Mouse (Mus musculus): ENCODE measurements at regions not wholly inside any gene's neighbourhood (a gene's known extent, or its start where the extent isn't known, plus 50 kb on each side); places are given as distances from the start of the nearest gene placed in this dataset.

DNA sequence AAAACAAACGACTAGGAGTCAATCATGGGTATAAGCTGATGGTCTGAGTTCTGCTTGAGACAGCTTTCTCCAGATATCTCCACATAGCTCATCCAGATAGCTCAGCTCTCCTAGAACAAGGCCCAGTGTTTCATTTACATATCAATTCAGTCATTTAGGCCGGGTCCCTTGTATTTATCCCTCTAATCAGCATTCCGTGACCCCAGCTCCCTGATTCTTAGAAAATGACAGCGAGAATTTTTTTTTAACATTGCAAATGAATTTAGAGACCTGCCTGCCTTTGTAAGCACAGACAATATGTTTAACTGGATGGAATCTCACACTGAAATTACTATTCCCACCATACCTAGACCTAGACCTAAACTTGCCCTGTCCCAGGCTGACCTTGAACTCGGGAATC lies 171.1 kb upstream of the Mkln1 start:
- intact Hi-C loops (cut with DNase I) = loop anchor here (10.0 kb wide), 1 partner anchor 47 kb away; no protein-coding TSS in a partner anchor
- DNase-seq = no peak

DNA sequence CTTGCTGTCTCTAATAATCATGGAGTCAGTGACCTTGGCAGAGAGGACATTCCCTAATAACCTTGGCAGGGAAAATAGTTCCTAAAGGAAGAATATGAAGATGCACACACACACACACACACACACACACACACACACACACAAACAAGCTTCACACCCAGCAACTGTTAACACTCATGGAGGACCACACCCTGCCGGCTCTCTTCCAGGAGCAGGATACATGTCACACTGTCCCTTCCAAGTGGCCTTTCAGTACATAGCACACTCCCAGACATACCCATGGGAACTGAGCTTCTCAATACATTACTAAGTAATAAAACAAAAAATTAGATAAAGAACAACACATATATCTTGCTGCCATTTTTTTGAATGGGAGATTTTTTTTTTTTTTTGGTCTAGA lies 170.5 kb upstream of the Mkln1 start:
- DNase-seq = no peak
- intact Hi-C loops (cut with DNase I) = loop anchor here (10.0 kb wide), 1 partner anchor 47 kb away; no protein-coding TSS in a partner anchor

- intact Hi-C loops (cut with DNase I) = no loop called here
- peak; percentile 51 for DNase-seq
Measured at GRCm38 (mm10) chr6:31231821-31232220, 166.7 kb upstream of the Mkln1 start.

DNA sequence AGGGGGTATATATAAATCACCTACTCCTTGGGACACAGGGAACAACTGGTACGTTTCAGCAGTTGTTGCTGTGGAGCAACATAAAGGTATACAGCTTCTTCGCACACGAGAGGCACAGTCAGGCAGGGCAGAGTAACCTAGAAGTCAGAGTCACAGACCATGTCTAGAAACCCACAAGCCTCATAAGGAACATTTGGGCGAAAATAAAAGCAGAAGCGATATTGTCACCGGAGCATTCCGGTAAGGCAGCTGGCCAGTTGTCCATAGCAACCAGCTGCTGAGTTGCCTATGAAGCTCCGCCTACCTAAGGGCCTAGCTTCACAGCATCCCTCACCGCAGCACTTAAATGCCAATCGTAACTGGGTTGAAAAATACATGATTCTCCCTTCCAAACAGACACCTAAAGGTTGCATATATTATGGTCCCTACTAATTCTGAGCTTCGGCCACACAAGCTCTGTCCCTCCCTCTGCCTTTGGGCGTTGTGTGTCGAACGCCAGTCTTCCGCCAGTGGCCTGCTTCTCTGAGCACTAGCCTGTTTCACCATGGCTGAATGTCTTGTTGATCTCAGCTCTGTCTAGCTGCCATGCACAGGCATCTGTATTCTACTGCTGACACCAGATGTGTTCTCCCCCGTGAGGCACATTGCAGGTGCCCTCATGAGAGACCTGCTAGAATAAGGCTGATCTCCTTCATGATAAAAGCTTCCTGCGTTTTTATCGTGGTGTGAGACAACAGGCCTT lies 165.1 kb upstream of the Mkln1 start:
- intact Hi-C loops (cut with DNase I) = no loop called here
- no peak for DNase-seq

DNA sequence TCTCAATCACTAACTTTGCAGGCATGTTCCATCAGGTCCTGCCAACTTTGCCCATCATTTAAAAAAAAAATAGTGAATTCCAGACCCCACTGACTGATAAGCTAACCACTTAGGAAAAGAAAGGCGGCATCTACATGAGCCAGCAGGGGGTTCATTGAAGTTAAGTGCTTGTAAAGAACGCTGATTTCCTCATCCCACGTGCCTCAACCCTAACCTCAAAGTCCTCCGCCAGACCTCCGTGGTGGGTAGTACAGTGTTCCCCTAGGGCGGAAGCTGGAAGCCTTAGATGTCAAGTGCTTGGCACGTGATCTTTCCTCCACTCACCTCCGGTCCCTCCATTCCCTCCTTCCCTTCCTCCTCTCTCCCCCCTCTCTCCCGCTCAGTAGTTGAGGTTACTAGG lies 158.5 kb upstream of the Mkln1 start:
- no peak for DNase-seq
- intact Hi-C loops (cut with DNase I) = no loop called here

GRCm38 (mm10) chr6:31250526-31250925 lies 148.0 kb upstream of the Mkln1 start:
- no peak for DNase-seq
- intact Hi-C loops (cut with DNase I) = no loop called here

DNA sequence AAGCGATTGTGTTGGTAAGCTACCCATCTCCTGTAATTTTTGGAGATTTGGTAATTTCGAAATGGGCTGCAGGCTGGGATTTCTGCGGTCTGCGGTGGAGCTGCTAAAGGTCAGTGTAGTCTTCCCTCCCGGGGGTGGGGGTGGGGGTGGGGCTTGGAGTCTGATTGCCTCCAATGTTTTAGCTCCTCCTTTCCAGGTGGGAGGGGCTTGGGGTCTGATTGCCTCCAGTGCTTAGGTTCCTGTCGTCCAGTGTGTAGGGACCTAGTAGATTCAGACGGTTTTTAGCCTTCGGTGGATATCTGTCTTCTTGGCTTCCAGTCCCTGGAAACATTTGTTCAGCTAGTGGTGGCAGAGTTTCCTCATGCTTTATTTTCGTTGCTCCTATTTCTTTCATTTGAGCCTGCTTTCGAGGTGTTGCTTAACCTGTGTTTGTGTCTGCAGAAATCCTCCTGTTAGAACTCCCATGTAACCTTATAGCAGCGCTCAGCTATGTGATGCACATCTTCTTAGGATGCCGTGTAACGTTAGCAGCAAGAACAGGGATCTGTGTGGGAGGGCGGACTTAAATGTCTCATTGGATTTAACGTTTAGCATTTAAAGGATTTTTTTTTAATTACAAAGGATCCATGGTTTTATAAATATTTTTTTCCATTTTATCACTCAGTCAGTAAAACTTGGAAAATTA lies 145.1 kb upstream of the Mkln1 start:
- DNase-seq = peak; percentile 11
- intact Hi-C loops (cut with DNase I) = no loop called here

- intact Hi-C loops (cut with DNase I) = no loop called here
- no peak for DNase-seq
Measured at GRCm38 (mm10) chr6:31260645-31261345, 137.7 kb upstream of the Mkln1 start.

DNA sequence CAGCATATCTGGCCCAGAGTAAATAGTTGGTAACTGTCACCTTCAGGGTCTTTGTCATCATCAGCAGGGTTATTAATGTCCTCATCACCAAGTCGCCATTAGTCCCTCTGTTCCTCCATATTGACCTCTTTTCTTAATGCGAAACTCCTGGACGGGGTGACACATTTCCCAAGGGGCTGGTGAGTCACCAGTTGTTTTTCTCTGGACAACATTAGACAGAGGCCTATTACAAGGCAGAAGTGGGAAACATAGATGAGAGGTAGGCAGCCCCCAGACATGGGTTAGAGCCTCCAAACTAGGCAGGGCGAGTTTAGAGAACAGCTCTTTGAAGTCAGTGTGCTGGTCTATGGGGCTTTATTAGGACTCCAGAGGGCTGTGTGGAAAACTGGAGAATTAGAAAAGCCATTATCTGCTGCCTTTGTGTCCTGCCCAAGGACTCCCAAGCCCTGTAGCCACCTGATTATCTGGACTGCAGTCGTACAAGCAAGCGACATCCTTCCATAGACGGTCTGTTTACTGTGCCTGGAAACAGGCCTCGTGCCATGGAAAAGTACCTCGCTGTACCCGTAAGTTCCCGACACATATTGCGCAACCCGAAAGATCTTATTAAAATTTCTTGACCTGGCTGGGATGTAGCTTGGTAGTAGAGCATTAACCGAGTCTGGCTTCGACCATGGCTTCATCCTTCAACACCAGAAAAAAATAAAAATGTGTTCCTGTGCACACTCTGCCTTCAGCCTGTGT lies 136.6 kb upstream of the Mkln1 start:
- intact Hi-C loops (cut with DNase I) = no loop called here
- no peak for DNase-seq

DNA sequence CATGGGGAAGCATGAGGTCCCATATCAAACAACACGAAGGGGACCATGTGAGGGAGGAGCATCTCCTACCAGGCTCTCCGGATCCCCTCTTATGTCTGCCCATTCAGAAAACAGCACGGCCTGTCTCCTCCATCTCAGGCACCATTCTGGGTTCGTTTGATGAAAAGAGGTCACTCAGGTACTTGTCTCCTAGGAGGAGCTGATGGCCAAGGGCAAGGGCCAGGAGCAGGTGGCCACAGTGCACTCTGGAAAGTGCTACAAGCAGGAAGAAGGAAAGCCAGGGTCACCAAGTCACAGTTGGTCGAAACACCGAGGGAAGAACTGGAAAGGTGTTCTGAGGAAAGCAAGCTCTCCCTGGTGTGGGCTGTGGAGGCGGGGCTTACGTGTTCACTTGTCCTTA lies 135.9 kb upstream of the Mkln1 start:
- intact Hi-C loops (cut with DNase I) = no loop called here
- DNase-seq = no peak

DNA sequence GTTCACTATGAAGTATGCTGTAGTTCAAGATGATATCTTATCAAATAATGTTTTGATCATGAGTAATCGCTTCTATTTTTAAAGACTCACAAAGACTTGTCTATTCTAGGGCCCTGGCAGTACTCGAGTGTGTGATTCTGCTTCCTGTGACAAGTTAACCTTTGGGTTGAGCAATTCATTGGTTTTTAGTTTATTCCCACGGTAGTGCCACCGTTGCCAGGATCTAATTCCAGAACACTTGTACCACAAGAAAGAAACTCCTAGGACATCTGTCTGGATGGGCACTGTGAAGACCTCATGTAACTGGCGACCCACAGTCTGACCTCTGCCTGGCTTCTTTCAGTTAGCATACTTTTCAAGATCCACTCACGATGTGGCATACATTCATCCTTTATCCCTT lies 134.7 kb upstream of the Mkln1 start:
- no peak for DNase-seq
- intact Hi-C loops (cut with DNase I) = no loop called here

GRCm38 (mm10) chr6:31266441-31267040 lies 132.0 kb upstream of the Mkln1 start:
- intact Hi-C loops (cut with DNase I) = no loop called here
- DNase-seq = no peak

DNA sequence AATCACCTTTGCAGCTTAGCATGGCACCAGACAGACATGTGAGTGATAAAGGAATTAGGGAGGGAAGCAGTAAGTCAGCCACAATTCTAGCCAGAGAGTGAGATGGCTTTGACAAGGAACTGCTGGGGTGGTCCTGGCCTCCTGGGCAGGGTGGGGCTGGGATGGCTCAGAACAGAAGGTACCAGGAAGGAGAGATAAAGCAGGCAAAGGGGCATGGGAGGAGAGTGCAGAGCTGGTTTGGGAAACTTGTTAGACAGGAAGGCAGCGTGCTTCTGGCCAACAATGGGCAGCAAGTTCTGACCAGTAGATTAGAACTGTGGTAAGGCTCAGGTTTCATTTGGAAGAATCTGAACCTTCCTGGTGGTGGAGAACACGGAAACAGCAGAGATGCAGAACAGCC lies 130.5 kb upstream of the Mkln1 start:
- intact Hi-C loops (cut with DNase I) = no loop called here
- DNase-seq = no peak

GRCm38 (mm10) chr6:31273816-31274215 lies 124.7 kb upstream of the Mkln1 start:
- intact Hi-C loops (cut with DNase I) = loop anchor here (10.0 kb wide), 1 partner anchor 49 kb away; no protein-coding TSS in a partner anchor
- DNase-seq = no peak

- DNase-seq = no peak
- intact Hi-C loops (cut with DNase I) = loop anchor here (10.0 kb wide), 1 partner anchor 49 kb away; no protein-coding TSS in a partner anchor
Measured at GRCm38 (mm10) chr6:31274236-31274635, 124.3 kb upstream of the Mkln1 start.

- no peak for DNase-seq
Measured at GRCm38 (mm10) chr6:31277792-31278191, 120.7 kb upstream of the Mkln1 start.

DNA sequence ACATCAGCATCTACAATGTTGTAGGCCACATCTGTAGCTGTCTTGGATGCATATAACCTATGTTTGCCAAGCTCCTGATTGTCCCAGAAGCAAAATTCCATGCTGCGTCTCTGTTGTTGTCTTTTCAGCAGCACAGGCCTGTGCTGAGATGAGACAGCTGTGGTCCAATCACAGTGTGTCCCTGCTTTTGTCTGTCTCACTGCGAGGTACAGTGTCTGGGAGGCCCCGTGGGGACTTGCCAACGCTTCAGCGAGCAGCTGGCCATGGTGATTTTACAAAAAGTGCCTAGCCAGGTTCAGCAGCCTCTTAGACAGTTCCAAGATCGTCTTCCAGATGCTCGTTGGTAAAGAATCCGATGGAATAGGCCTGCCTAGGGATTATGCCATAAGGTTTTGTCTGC lies 114.6 kb upstream of the Mkln1 start:
- intact Hi-C loops (cut with DNase I) = no loop called here
- no peak for DNase-seq

More at GRCm38 (mm10) chr6:31277792-31278191, 120.7 kb upstream of the Mkln1 start:
- intact Hi-C loops (cut with DNase I) = loop anchor here (10.0 kb wide), 1 partner anchor 53 kb away; no protein-coding TSS in a partner anchor

DNA sequence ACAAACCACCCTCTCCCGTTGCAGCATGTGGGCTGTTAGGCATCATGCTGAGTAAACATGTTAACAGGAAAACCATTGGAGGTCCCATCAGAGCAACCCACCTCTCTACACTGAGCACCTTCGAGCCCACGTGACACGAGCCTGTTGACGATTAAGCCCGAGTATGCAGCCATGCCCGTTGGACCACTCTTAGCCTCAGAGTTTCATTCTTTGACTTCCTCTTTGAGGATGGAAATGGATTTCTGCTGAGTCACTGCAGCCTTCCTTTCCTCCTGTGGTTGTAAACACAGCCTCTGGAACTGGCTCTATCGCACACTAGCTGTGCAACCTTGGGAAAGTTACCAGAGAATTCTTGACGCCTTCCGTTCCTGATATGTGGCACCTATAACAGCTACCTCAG lies 114.1 kb upstream of the Mkln1 start:
- DNase-seq = no peak
- intact Hi-C loops (cut with DNase I) = no loop called here

DNA sequence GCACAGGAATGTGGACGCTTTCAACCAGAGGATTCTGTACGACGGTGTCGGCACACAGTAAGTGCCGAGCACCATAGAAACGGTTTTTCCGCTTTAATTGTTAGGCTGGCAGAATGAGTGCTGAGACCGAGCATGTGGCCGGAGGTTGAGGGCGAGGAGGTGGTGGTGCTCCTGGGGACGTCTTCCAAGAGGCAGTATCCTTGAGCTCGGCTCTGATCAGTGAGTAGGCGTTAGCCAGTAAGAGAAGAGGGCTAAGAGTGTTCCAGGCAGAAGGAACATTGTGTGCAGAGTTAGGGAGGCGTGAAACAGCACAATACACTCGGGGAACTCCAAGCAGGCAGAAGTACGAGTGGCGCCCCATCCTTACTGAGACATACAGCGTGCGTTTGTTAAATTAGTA lies 113.5 kb upstream of the Mkln1 start:
- DNase-seq = no peak
- intact Hi-C loops (cut with DNase I) = no loop called here

GRCm38 (mm10) chr6:31285981-31286737 lies 112.4 kb upstream of the Mkln1 start:
- no peak for DNase-seq
- intact Hi-C loops (cut with DNase I) = no loop called here

All from left cerebral cortex, postnatal 4 days (tissue).